Mouse (Mus musculus) lung, postnatal 25 days (tissue): Measurements from ENCODE around the gene Atr.
"Not testable (repeated sequence)": the region's sequence is repeated elsewhere in the genome, so short reads cannot be mapped to it uniquely, and the experiment has no call there.

Source experiments
- DNase-seq: peaks from one replicate; pipeline ENCODE4 v3.0.0; 2022; ENCODE audit warnings: low spot score

The Atr gene

DNA sequence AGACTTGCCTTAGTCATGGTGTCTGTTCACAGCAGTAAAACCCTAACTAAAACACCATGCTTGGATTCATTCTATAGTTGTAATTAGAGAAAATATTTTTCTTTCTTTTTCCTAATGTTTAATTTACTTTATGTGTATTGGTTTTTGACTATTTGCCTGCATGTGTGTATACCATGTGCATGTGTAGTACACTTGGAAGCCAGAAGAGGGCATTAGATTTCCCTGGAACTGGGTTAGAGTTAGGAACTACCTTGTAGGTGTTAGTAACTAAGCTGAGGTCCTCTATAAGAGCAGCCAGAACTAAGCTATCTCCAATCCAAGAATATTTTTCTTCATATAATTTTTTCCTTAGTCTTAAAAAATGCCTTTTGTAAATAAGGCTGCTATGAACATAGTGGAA, 75.5 kb downstream of the Atr start:
- DNase-seq = no peak

DNA sequence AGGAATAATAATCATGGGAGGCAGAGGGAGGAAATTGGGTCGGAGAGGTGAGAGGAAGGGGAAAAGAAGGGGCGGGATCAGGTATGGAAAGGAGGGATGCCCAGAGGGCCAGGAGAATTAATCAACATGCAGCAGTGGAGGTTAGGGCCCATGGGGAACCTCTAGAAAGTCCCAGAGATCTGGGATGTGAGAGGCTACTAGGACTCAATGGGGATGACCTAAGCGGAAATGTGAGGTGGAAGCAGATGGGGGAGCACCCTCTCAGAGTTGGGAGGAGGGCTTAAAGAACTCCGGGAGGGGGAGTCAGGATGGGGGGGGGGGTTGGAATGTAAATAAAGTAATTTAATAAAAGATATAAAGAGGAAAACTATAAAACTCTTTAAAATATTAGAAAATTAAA, 96.3 kb downstream of the Atr start:
- DNase-seq = no peak

DNA sequence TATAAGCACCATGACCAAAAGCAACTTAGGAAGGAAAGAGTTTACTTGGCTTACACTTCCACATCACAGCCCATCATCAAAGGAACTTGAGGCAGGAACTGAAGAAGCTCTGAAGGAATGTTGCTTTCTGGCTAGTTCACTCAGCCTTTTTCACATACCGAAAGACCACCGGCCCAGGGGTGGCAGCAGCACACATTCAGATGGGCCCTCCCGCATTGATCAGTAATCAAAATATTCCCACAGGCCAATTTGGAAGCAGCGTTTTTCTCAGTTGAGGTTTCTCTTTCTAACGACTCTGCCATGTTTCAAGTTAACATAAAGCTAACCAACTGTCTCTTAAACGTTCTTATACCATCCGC, 96.8 kb downstream of the Atr start:
- DNase-seq = peak; percentile 2

DNA sequence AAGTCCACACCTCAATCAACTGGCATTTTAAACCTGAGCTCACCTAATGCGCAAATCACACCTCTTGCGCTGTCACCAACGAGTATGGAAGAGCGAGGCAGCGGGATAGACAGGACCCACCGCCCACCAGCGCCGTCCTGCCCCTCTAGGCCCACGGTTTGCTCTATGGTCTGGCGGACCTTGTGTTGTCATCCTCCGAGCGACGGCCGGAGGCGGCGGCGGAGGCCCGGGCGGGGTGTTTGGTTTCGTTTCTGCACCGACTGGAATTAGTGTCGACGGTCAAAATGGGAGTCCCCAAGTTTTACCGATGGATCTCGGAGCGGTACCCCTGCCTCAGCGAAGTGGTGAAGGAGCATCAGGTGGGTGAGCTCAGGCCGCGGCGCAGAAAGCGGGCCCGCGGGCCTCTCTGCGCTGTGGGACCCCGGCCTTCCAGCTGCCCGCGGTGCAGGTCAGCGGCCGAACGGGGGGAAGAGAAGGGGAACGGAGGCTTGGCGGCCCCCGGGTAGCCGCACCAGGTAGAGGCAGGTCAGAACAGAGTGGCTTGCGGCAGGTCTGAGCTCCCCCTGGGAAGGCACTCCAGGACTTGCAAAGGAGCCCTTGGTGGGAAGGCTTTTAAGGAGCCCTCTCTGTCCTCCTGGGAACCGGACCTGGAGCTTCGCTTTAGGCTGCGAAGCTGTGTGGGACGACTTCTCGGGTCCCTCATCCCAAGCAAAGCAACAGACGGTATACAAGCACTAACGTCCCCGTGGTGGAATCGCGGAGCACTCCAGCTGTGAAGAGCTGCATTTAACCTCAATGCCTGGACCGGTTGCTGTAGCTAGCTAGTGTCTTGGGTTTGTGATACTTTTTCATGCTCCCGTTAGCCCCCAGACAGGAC, 97.4 kb downstream of the Atr start, which contains the start of gene Xrn1:
Gene Xrn1, plus strand, starts transcription at position 176 of the 877 bp plus-strand sequence.
- DNase-seq = peak; percentile 93

DNA sequence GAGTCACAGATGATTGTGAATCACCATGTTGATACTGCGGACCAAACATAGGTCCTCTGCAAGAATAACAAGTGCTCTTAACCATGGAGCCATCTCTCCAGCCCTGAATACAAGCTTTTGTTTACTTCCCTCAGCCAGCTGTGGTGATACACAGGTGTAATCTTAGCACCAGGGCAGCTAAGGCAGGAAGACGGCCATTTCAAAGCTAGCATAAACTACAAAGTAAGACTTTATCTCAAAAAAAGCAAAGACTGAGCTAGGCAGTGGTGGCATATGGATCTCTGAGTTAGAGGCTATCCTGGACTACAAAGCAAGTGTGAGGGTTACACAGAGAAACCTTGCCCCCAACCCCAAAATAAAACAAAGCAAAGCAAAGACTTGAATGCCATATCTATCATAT, 100.2 kb downstream of the Atr start:
- DNase-seq = no peak

DNA sequence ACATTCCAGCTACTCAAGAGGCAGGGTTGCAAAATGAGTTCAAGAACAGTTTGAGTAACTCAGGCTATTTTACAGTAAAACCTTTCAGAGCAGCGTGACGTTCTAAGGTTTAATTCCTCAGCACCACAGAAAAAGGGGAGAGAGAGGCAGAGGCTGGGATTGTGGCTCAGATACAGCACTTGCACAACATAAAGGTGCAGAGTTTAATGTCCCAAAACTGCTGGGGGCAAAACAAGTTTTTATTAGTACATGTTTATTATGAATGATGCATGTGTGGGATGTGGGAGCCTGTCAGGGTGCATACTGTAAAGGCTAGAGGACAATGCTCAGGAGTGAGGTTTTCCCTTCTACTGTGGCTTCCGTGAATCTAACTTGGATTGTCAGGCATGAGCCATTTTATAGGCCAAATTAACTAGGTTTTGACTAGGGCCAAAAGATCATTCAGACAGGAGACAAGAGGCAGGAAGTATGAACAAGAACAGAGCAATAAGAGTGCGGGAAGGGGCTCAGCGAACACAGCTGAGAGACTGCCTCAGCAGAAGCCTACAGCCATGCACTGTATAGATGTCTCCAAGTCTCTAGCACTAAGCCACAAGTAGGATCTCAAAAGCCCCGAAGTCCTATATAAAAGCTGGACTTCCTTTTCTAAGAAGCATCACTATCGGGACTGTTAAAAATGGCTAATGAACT, 100.8 kb downstream of the Atr start:
- no peak for DNase-seq

DNA sequence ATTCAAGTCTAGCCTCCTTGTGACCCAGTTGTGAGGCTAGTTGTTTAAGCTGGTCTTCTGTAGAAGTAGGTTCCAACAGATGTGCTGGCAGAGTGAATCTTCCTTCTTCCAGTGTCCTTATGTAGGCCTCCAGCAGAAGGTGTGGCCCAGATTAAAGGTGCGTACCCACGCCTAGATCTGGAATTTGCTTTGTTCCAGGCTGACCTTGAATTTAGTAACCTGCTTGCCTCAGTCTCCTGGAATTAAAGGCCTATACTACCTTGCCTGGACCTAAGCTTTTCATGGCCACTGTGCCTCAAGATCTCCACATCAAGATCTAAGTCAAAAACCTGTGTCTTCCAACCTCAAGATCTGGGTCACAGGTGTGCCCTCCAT, 101.3 kb downstream of the Atr start:
- not testable (repeated sequence) for DNase-seq

DNA sequence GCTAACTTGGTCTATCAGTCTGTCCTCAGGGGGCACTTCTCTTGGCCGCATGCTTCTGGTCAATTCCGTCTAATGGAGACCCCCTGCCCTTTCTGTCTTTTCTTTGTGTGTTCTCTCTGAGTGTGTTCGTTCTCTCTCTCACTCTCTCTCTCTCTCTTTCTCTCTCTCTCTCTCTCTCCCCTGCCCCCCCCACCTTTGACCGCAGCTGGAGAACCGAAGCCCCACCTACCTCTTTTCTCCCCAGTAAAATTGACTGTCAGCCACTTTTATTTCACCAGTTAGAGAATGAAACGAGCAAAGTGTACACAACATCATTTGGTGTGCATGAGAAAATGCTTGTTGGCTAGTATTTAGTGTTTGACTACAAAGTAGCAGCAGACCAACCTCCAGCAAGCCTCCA, 101.8 kb downstream of the Atr start:
- DNase-seq = no peak

DNA sequence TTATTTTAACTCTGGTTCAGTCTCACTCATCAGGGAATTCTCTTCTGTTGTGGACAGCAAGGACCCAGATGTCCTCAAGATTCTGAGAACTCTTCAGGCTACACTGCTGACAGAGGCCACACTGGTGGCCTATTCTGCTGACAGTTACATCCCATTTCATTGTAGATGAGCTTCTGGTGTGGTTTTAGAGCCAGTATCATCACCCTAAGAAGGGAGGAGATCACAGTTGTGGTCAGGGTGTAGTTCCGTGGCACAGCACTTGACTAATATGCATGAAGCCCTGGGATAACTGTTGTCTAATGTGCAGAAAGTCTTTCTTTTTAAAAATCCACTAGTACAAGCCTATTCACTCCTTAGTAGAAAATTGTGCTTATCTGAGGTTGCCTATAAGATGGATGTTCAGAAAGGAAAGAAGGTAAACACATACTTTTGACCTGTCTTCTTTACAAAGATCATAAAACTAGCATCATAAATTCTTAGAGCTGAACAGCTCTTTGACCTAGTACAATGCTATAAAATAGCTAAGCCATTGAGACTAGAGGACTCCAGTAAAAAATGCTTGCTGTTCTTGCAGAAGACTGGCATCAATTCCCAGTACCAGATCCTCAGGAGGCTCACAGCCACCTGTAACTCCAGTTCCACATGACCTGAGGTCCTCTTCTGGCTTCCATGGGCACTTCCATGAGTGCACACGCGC, 102.5 kb downstream of the Atr start:
- no peak for DNase-seq

DNA sequence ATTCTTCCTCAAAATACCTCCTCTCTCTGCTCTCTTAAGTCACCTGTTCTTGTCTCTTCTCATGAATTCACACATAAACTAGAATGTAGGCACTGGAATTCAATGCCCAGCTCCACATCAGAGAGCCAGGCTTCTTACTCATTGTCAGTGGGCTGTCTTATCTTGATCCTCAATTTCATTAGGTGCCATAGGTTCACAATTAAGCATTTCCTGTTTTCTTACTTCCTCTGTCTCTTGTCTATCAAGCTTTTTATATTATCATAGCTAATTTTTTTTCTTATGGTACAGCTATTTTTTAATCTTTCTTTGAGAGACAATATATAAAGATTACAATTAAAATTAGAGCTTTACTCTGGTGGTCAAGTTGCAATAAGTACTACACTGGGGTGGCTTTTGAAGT, 103.7 kb downstream of the Atr start:
- DNase-seq = no peak

DNA sequence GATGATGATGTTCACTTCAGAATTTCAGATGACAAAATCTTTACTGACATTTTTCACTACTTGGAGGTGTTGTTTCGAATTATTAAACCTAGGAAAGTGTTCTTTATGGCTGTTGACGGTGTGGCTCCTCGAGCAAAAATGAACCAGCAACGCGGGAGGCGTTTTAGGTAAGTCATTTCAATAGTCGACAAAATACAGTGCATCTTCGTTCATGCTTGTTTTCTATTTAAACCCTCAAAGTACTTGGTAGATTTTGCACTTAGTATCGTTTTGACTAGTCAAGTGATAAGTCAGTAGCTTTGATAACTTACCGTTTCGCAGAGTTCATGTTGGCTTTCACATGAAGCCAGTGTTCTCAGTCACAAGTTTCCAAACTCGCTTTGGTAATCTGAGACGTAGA, 106.6 kb downstream of the Atr start:
- no peak for DNase-seq

DNA sequence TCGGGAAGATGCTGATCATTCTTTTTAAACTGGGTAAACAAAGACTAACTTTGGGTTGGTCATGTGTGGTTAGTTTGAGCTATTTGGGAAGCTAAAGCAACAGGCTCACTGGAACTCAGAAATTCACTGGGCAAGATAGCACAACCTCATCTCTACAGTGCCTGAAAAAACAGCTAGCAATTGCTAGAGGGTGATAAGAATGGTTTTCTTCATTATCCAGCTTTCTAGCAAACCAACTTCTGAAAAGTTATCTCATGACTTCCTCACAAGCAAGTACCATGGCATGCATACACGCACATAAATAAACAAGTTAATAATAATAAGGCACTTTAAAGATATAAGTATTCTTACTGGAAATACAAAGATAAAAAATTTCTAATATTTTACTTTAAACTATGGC, 120.9 kb downstream of the Atr start:
- DNase-seq = no peak

DNA sequence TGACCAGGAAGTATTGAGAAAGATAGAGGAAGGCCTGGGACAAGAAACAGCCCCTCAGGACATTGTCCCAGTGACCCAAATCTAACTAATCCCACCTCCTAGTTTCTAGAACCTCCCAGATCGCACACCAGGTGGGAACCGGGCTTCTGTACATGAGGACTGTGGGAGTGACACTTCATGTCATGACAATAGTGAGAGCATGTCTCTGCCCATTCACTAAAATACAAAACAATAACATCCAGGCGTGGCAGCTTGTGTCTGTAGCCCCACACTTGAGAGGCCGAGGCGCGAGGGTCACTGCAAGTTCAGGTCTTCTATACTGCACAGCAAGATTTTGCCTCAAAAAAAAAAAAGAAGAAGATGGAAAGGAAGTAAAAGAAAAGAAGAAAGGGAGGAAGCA, 122.5 kb downstream of the Atr start:
- no peak for DNase-seq

DNA sequence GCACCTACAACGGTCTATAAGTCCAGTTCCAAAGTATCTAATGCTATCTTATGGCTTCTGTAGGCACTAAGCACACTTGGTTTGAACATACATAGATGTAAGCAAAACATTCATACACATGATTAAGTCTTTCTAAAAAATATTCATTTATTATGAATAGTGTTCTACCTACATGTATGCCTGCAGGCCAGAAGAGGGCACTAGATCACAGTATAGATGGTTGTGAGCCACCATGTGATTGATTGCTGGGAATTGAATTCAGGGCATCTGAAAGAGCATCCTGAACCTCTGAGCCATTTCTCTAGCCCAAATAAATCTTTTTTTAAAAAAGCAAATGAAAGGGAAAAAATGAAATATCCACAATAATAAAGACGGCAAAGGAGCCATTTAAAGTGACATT, 134.9 kb downstream of the Atr start:
- no peak for DNase-seq
